Mouse (Mus musculus): ENCODE results near the gene Slc9a3r2. TPM values are rescaled to one million over a fixed set of nuclear protein-coding genes. Genes with fewer than 3 reads are reported as not detected.

Slc9a3r2 gene
- polyA plus RNA-seq, 1 experiment = 20.1 TPM

- peak overlapping the region; percentile 66 for H3K27ac ChIP-seq (replicated peaks; ENCODE audit: low read depth, low read length)
- H3K4me1 ChIP-seq (ENCODE audit: control insufficient read depth, insufficient read depth, insufficient read length, low read length) = peaks cover 5% of the 10 kb centered on the region
- peak overlapping the region; percentile 87 for H3K4me3 ChIP-seq (ENCODE audit: insufficient read depth, low read depth, low read length)
Observed at GRCm38 (mm10) chr17:24648731-24649377, 1.3 kb downstream of the Slc9a3r2 start.

GRCm38 (mm10) chr17:24647493-24647892 is 2.6 kb downstream of the Slc9a3r2 start:
- peaks cover 5% of the 10 kb centered on the region for H3K4me1 ChIP-seq (ENCODE audit: control insufficient read depth, insufficient read depth, insufficient read length, low read length)
- H3K27ac ChIP-seq (replicated peaks; ENCODE audit: low read depth, low read length) = peak overlapping the region; percentile 99

DNA sequence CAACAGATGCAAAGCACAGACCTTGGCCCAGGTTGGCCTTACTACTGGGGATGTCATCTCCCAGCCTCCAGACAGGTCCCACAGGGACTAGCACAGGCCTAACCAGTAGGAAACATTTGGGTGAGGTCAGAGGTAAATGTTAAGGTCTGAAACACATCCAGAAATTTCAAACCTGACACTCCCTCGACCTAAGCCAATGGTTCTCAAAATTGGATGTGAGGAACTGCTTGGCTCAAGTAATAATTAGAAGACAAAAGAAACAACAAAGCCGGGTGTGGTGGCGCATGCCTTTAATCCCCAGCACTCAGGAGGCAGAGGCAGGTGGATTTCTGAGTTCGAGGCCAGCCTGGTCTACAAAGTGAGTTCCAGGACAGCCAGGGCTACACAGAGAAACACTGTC is 3.7 kb downstream of the Slc9a3r2 start:
- Histone ChIP-seq H3K4me1 (ENCODE audit: control insufficient read depth, insufficient read depth, insufficient read length, low read length) (peaks cover 2% of the 10 kb centered on the region), H3K27ac (replicated peaks; ENCODE audit: low read depth, low read length) (peak overlapping the region; percentile 99), H3K4me3 (ENCODE audit: insufficient read depth, low read depth, low read length) (peak overlapping the region; percentile 87)

More at GRCm38 (mm10) chr17:24647493-24647892, 2.6 kb downstream of the Slc9a3r2 start:
- H3K4me3 ChIP-seq (ENCODE audit: insufficient read depth, low read depth, low read length) = peak overlapping the region; percentile 87

GRCm38 (mm10) chr17:24645916-24646315 is 4.2 kb downstream of the Slc9a3r2 start:
- Histone ChIP-seq H3K4me3 (ENCODE audit: insufficient read depth, low read depth, low read length) (peak overlapping the region; percentile 87), H3K4me1 (ENCODE audit: control insufficient read depth, insufficient read depth, insufficient read length, low read length) (no peaks in the 10 kb centered on the region; the same call in 1 of the 2 replicates), H3K27ac (replicated peaks; ENCODE audit: low read depth, low read length) (peak overlapping the region; percentile 99)

DNA sequence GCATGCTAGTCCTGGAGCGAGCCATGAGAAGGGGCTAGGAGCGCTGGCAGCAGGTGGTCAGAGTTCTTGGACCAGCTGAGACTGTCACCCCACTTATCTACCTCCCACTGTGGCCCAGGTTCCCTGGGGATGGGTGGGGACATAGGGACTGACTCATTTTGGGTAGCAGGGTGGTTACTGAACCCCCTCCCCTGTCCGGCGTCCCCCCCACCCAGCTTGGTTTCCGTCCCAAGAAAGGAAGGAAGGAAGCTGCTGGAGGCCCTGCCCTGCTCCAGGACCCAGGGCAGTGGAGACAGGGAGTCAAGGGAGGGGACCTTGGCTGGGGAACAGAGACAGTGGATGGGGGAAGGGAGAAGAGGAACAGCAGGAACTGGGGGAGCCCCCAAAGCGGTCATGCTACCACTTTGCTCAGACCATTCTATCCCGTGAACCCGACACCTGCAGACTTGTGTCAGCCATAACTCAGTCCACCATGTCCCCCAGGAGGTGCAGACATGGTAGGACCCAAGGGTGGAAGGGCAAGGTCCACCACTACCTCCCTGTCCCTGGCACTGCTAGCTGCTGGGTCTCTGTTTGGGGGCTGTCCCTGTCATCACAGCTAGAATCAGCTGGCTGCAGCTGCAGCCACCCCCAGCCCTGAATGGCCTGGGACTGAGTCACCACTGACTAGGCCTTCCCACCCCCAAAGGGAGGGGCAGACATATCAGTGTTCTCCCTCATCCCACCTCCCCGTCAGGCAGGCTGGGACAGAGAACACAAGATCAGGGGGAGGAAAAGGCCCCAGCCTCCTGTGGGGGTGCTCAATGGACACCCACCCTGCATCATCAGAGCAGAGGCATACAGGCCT is 5.0 kb downstream of the Slc9a3r2 start:
- Histone ChIP-seq H3K4me3 (ENCODE audit: insufficient read depth, low read depth, low read length) (peak overlapping the region; percentile 69), H3K27ac (replicated peaks; ENCODE audit: low read depth, low read length) (peak overlapping the region; percentile 100), H3K4me1 (ENCODE audit: control insufficient read depth, insufficient read depth, insufficient read length, low read length) (no peaks in the 10 kb centered on the region; the same call in 1 of the 2 replicates)

- H3K4me1 ChIP-seq (ENCODE audit: control insufficient read depth, insufficient read depth, insufficient read length, low read length) = peaks cover 2% of the 10 kb centered on the region; the same call in 1 of the 2 replicates
- H3K4me3 ChIP-seq (ENCODE audit: insufficient read depth, low read depth, low read length) = peak overlapping the region; percentile 69
- H3K27ac ChIP-seq (replicated peaks; ENCODE audit: low read depth, low read length) = peak overlapping the region; percentile 100
Observed at GRCm38 (mm10) chr17:24644030-24644715, 6.0 kb downstream of the Slc9a3r2 start.

GRCm38 (mm10) chr17:24642791-24643343 is 7.3 kb downstream of the Slc9a3r2 start:
- Histone ChIP-seq H3K4me3 (ENCODE audit: insufficient read depth, low read depth, low read length) (peak overlapping the region; percentile 69), H3K4me1 (ENCODE audit: control insufficient read depth, insufficient read depth, insufficient read length, low read length) (peaks cover 7% of the 10 kb centered on the region; the same call in 1 of the 2 replicates), H3K27ac (replicated peaks; ENCODE audit: low read depth, low read length) (peak overlapping the region; percentile 100)

DNA sequence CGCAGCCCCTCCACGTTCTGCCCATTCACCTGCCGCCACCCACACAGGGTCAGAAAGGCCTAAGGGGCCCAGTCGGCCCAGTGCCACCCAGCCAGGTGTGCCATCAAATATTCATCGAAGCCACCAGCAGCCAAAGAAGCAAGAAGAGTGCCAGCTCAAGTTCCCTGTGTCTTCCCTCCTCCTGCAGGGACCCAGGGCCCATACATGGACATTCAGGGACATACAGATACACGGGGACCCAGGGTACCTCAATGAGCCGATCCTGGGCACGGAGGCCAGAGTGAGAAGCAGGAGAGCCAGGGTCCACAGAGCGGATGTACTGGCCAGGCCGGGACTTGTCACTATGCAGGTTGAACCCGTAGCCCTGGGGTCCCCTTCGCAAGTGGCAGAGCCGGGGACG is 8.2 kb downstream of the Slc9a3r2 start:
- H3K27ac ChIP-seq (replicated peaks; ENCODE audit: low read depth, low read length) = peak overlapping the region; percentile 100
- peaks cover 7% of the 10 kb centered on the region; the same call in 1 of the 2 replicates for H3K4me1 ChIP-seq (ENCODE audit: control insufficient read depth, insufficient read depth, insufficient read length, low read length)
- peak overlapping the region; percentile 69 for H3K4me3 ChIP-seq (ENCODE audit: insufficient read depth, low read depth, low read length)

DNA sequence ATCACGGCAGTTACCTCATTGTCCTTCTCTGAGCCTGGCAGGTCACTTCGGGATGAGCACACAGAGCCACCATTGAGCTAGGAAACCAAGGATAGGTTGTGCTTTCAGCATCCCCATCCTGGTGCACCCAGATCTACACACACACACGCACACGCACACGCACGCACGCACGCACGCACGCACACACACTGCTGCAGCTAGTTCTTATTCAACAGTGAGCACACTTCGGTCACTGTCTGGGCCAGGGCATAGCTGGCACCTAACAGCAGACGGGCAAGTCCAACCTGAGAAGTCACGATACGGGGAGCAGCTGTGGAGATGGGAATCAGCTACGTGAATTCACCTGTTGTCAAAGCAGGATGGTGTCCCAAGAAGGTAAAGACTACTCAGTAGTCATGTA is 9.5 kb downstream of the Slc9a3r2 start:
- peaks cover 11% of the 10 kb centered on the region for H3K4me1 ChIP-seq (ENCODE audit: control insufficient read depth, insufficient read depth, insufficient read length, low read length)
- H3K27ac ChIP-seq (replicated peaks; ENCODE audit: low read depth, low read length) = no peak overlapping the region
- H3K4me3 ChIP-seq (ENCODE audit: insufficient read depth, low read depth, low read length) = no peak overlapping the region

DNA sequence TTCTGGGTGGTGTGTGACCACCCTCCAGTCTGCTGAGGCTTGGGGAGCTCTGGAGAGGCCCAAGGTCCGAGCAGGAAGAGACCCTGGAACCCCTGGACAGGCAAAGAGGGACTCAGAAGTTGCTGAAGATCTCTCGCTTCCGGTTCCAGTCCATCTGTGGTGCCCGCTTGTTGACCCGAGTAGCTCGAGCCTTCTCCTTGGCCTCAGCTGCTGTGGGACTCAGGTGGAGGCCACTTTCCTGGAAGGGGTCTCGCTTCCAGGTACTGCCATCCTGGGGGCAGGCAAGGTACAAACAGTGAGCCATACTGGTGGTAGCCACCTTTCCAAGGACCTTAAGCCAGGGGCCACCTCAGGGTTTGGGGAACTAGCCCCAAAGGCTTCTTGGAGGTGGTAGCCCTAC is 10.0 kb downstream of the Slc9a3r2 start:
- no peak overlapping the region for H3K4me3 ChIP-seq (ENCODE audit: insufficient read depth, low read depth, low read length)
- H3K27ac ChIP-seq (replicated peaks; ENCODE audit: low read depth, low read length) = 0 out of 2 replicates have a peak overlapping the region, but pooled peaks have one; percentile 9
- peaks cover 15% of the 10 kb centered on the region for H3K4me1 ChIP-seq (ENCODE audit: control insufficient read depth, insufficient read depth, insufficient read length, low read length)

DNA sequence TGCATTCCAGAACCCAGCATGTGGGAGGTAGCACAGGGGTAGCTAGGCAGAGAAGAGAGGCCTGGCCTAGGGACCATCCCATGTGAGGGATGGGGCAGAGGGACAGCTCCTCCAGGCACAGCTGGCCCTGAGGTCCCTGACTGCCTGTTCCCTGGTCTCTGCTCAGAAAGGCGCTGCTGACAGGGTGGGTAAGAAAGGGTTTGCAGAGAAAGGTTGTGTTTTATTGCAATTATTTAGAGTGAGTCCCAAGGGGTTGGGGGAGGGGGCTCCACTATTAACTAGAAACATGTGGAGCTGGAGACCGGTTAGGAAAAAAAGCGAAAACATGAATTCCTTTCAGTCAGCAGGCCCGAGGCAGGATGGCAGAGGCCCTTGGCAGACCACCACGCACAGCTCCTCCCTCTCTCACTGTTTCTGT is 10.5 kb downstream of the Slc9a3r2 start:
- H3K27ac ChIP-seq (replicated peaks; ENCODE audit: low read depth, low read length) = peak overlapping the region; percentile 9; the same call in 1 of the 2 replicates
- peaks cover 17% of the 10 kb centered on the region for H3K4me1 ChIP-seq (ENCODE audit: control insufficient read depth, insufficient read depth, insufficient read length, low read length)
- H3K4me3 ChIP-seq (ENCODE audit: insufficient read depth, low read depth, low read length) = no peak overlapping the region

DNA sequence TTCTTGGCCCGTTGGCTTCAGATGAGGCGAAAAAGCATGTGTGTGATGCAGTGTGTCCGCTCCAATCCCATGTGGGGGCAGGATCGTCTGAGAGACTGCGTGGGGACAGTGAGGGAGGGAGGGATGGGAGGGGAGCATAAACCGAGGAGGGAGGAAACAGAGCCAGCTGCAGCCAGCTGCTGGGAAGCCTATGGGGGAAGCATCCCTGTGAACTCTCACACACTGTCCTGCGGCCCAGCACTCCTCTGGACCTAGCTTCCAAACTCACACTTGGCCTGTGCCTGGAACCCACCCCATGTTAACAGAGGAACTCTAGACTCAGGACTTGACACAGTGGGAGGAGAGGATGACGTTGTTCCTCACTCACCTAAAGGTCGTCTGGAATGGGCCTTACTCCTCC is 11.3 kb downstream of the Slc9a3r2 start:
- Histone ChIP-seq H3K27ac (replicated peaks; ENCODE audit: low read depth, low read length) (peak overlapping the region; percentile 31), H3K4me3 (ENCODE audit: insufficient read depth, low read depth, low read length) (no peak overlapping the region), H3K4me1 (ENCODE audit: control insufficient read depth, insufficient read depth, insufficient read length, low read length) (peaks cover 20% of the 10 kb centered on the region)

GRCm38 (mm10) chr17:24638214-24638613 is 11.9 kb downstream of the Slc9a3r2 start:
- Histone ChIP-seq H3K27ac (replicated peaks; ENCODE audit: low read depth, low read length) (peak overlapping the region; percentile 31), H3K4me3 (ENCODE audit: insufficient read depth, low read depth, low read length) (no peak overlapping the region), H3K4me1 (ENCODE audit: control insufficient read depth, insufficient read depth, insufficient read length, low read length) (peaks cover 24% of the 10 kb centered on the region)

GRCm38 (mm10) chr17:24636781-24637481 is 13.2 kb downstream of the Slc9a3r2 start:
- 0 out of 2 replicates have a peak overlapping the region, but pooled peaks have one; percentile 8 for H3K27ac ChIP-seq (replicated peaks; ENCODE audit: low read depth, low read length)
- peaks cover 27% of the 10 kb centered on the region for H3K4me1 ChIP-seq (ENCODE audit: control insufficient read depth, insufficient read depth, insufficient read length, low read length)
- no peak overlapping the region for H3K4me3 ChIP-seq (ENCODE audit: insufficient read depth, low read depth, low read length)
